Mouse (Mus musculus) embryo, embryonic 11.5 days (tissue): ENCODE measurements around the gene Cdc42bpa.

Source experiments
- DNase-seq: peaks from one replicate; pipeline ENCODE4 v3.0.0-alpha.2; 2012; ENCODE audit warnings: low read depth, low spot score

The Cdc42bpa gene

GRCm38 (mm10) chr1:180162986-180163385, 202.7 kb downstream of the Cdc42bpa start:
- no peak for DNase-seq

- no peak for DNase-seq
These were observed 206.3 kb downstream of the Cdc42bpa start for GRCm38 (mm10) chr1:180166533-180166932.

- DNase-seq, result no peak
These were observed 208.0 kb downstream of the Cdc42bpa start for GRCm38 (mm10) chr1:180168294-180168693.

GRCm38 (mm10) chr1:180169161-180169560, 208.9 kb downstream of the Cdc42bpa start:
- DNase-seq, result no peak

- no peak for DNase-seq
These were observed 209.8 kb downstream of the Cdc42bpa start for GRCm38 (mm10) chr1:180170071-180170470.

- no peak for DNase-seq
These were observed 211.6 kb downstream of the Cdc42bpa start for GRCm38 (mm10) chr1:180171883-180172282.

GRCm38 (mm10) chr1:180172600-180172999, 212.3 kb downstream of the Cdc42bpa start:
- no peak for DNase-seq

- no peak for DNase-seq
These were observed 212.7 kb downstream of the Cdc42bpa start for GRCm38 (mm10) chr1:180173017-180173416.

GRCm38 (mm10) chr1:180174718-180175117, 214.4 kb downstream of the Cdc42bpa start:
- no peak for DNase-seq

- no peak for DNase-seq
These were observed 214.9 kb downstream of the Cdc42bpa start for GRCm38 (mm10) chr1:180175167-180175566.

- no peak for DNase-seq
These were observed 215.4 kb downstream of the Cdc42bpa start for GRCm38 (mm10) chr1:180175635-180176034.

- no peak for DNase-seq
These were observed 216.5 kb downstream of the Cdc42bpa start for GRCm38 (mm10) chr1:180176784-180177183.

- no peak for DNase-seq
These were observed 218.1 kb downstream of the Cdc42bpa start for GRCm38 (mm10) chr1:180178340-180178739.

- no peak for DNase-seq
These were observed 218.8 kb downstream of the Cdc42bpa start for GRCm38 (mm10) chr1:180179100-180179499.

- DNase-seq, result no peak
These were observed 219.6 kb downstream of the Cdc42bpa start for GRCm38 (mm10) chr1:180179840-180180239.

- no peak for DNase-seq
These were observed 221.2 kb downstream of the Cdc42bpa start for GRCm38 (mm10) chr1:180181304-180181965.

GRCm38 (mm10) chr1:180181966-180182319, 221.7 kb downstream of the Cdc42bpa start:
- no peak for DNase-seq

- no peak for DNase-seq
These were observed 222.5 kb downstream of the Cdc42bpa start for GRCm38 (mm10) chr1:180182731-180183130.

- no peak for DNase-seq
These were observed 223.4 kb downstream of the Cdc42bpa start for GRCm38 (mm10) chr1:180183525-180184159.

- no peak for DNase-seq
These were observed 224.5 kb downstream of the Cdc42bpa start for GRCm38 (mm10) chr1:180184768-180185167.

- DNase-seq, result no peak
These were observed 225.6 kb downstream of the Cdc42bpa start for GRCm38 (mm10) chr1:180185877-180186276.

GRCm38 (mm10) chr1:180186371-180186770, 226.1 kb downstream of the Cdc42bpa start:
- no peak for DNase-seq

- DNase-seq, result no peak
These were observed 228.7 kb downstream of the Cdc42bpa start for GRCm38 (mm10) chr1:180188951-180189350.
